Mouse (Mus musculus) forebrain, embryonic 11.5 days (tissue): Measurements from ENCODE around the gene Mmp24. TPM values are rescaled to one million over a fixed set of nuclear protein-coding genes. Genes with fewer than 3 reads are reported as not detected.
"Not testable (repeated sequence)": the region's sequence is repeated elsewhere in the genome, so short reads cannot be mapped to it uniquely, and the experiment has no call there.

Experiments used
- ATAC-seq: fragments of 200-750 bp; cut with Nextera tagmentation; replicated peaks from 2 replicates; pipeline ENCODE4 v1.8.0; 2017; ENCODE audit warnings: moderate TSS enrichment; ENCODE audit not compliant: low FRiP score
- DNase-seq: peaks from one replicate; pipeline ENCODE4 v3.0.0-alpha.2; 2017; ENCODE audit warnings: low spot score
- H3K27ac ChIP-seq: fragments of 300-500 bp; sonication (generic); 2 replicates; pipeline ENCODE4 v1.5.1; 2014; ENCODE audit warnings: low read depth, low read length
- H3K27me3 ChIP-seq: fragments of 300-500 bp; sonication (generic); 2 replicates; pipeline ENCODE4 v1.6.1; 2014; ENCODE audit warnings: mild to moderate bottlenecking, low read length, mixed read lengths; ENCODE audit not compliant: control insufficient read depth, insufficient read depth
- H3K36me3 ChIP-seq: fragments of 300-500 bp; sonication (generic); 2 replicates; pipeline ENCODE4 v1.6.1; 2014; ENCODE audit warnings: mild to moderate bottlenecking, low read length, moderate library complexity, mixed read lengths; ENCODE audit not compliant: control insufficient read depth, insufficient read depth
- H3K4me1 ChIP-seq: fragments of 300-500 bp; sonication (generic); replicated peaks from 2 replicates; pipeline ENCODE4 v1.6.1; 2014; ENCODE audit warnings: low read length, mixed read lengths; ENCODE audit not compliant: control insufficient read depth, insufficient read depth
- H3K4me2 ChIP-seq: fragments of 300-500 bp; sonication (generic); 2 replicates; pipeline ENCODE4 v1.6.1; 2014; ENCODE audit warnings: low read depth, mild to moderate bottlenecking, low read length, moderate library complexity, mixed read lengths; ENCODE audit not compliant: severe bottlenecking
- H3K4me3 ChIP-seq: fragments of 300-500 bp; sonication (generic); 2 replicates; pipeline ENCODE4 v1.5.1; 2014; ENCODE audit warnings: low read depth, low read length
- H3K9ac ChIP-seq: fragments of 300-500 bp; sonication (generic); 2 replicates; pipeline ENCODE4 v1.6.1; 2014; ENCODE audit warnings: low read length
- H3K9me3 ChIP-seq: fragments of 300-500 bp; sonication (generic); 2 replicates; pipeline ENCODE4 v1.6.1; 2016; ENCODE audit warnings: low read length, mixed read lengths; ENCODE audit not compliant: control insufficient read depth
- WGBS: fragments of 180-500 bp; shearing (Covaris S2); extraction: QIAGEN DNeasy Blood & Tissue Kit; methylation state at CpG from one replicate; pipeline ENCODE4 v1.1.7; 2014; 5-methylcytosine and 5-hydroxymethylcytosine counted together
- polyA plus RNA-seq: library from polyadenylated mRNA; unstranded; fragments of >200 nt; fragmentation: Nextera tagmentation; extraction: Ambion mirVana; gene quantifications from 2 replicates; pipeline ENCODE4 v1.2.1, GENCODE M21; 2014

Mmp24 gene
- polyA plus RNA-seq = 1.0 and 2.0 TPM in 2 replicates

- peaks cover 11% of the 10 kb centered on the region for H3K27me3 ChIP-seq
- WGBS = 2% methylated on average over 54 of the region's 100 CpGs
- ATAC-seq (no peak), DNase-seq (no peak)
- peak within 1 kb of the TSS; percentile 64 for H3K9ac ChIP-seq
- H3K4me3 ChIP-seq = peak within 1 kb of the TSS; percentile 66
- no peaks in the 10 kb centered on the region for H3K36me3 ChIP-seq
- no peaks in the 10 kb centered on the region for H3K4me1 ChIP-seq
- no peaks in the 10 kb centered on the region for H3K9me3 ChIP-seq
- no peak within 1 kb of the TSS for H3K27ac ChIP-seq
- peak within 1 kb of the TSS; percentile 75 for H3K4me2 ChIP-seq
Measured at GRCm38 (mm10) chr2:155774927-155775684, at the start of gene Mmp24. Gene Mmp24, plus strand, starts transcription at chr2:155775342.

GRCm38 (mm10) chr2:155726302-155726701, 48.8 kb upstream of the Mmp24 start:
- no peak overlapping the region for H3K4me3 ChIP-seq
- H3K4me2 ChIP-seq = no peak overlapping the region
- no peaks in the 10 kb centered on the region for H3K9me3 ChIP-seq
- H3K9ac ChIP-seq = no peak overlapping the region
- peaks cover 3% of the 10 kb centered on the region; the same call in 1 of the 2 replicates for H3K4me1 ChIP-seq
- ATAC-seq = no peak
- H3K27ac ChIP-seq = no peak overlapping the region
- H3K36me3 ChIP-seq = no peaks in the 10 kb centered on the region
- no peaks in the 10 kb centered on the region for H3K27me3 ChIP-seq
- WGBS = 87% methylated on average over 7 of the region's 7 CpGs
- no peak for DNase-seq

DNA sequence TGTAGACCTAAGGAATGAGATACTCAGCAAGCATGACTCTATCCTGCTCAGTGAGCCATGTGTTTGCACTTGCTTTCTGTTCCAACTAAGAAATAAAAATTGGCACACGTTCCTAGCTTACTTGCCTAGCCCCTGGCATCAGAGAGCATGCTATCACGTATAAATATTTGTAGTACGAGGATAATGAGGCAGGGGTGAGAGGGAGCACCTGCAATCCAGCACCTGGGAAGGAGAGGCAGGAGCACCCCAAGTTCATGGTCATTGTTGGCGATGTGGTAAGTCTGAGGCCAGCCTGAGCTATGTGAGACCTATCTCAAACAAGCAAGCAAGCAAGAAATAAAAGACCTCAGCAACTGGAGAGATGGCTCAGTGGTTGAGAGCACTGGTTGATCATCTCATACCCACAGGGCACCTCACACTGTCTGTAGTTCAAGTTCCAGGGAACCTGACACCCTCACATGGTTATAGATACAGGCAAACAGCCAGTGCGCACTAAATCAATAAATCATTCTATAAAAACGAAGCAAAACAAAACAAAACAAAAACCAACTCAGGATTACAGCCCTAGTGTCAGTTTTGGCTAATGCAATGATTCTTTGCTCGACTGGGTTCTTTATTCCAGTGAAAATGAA, 47.3 kb upstream of the Mmp24 start:
- no peak for ATAC-seq
- Histone ChIP-seq H3K27me3 (no peaks in the 10 kb centered on the region), H3K9ac (no peak overlapping the region), H3K27ac (no peak overlapping the region), H3K4me3 (no peak overlapping the region), H3K4me2 (no peak overlapping the region), H3K36me3 (no peaks in the 10 kb centered on the region), H3K4me1 (peaks cover 3% of the 10 kb centered on the region; the same call in 1 of the 2 replicates), H3K9me3 (no peaks in the 10 kb centered on the region)
- WGBS = 81% methylated on average over 7 of the region's 7 CpGs
- no peak for DNase-seq

- no peak overlapping the region for H3K27ac ChIP-seq
- H3K4me2 ChIP-seq = peak overlapping the region; percentile 94
- ATAC-seq (0 out of 2 replicates have a peak, but pooled peaks have one; percentile 18), DNase-seq (no peak)
- WGBS = 6% methylated on average over 15 of the region's 15 CpGs
- no peaks in the 10 kb centered on the region for H3K27me3 ChIP-seq
- peak overlapping the region; percentile 77 for H3K9ac ChIP-seq
- no peaks in the 10 kb centered on the region for H3K36me3 ChIP-seq
- peaks cover 3% of the 10 kb centered on the region; the same call in 1 of the 2 replicates for H3K4me1 ChIP-seq
- H3K9me3 ChIP-seq = no peaks in the 10 kb centered on the region
- H3K4me3 ChIP-seq = peak overlapping the region; percentile 85
Measured at GRCm38 (mm10) chr2:155728742-155729141, 46.4 kb upstream of the Mmp24 start.

GRCm38 (mm10) chr2:155729158-155729645, 45.9 kb upstream of the Mmp24 start, which contains the start of gene Edem2:
Gene Edem2, minus strand, starts transcription at chr2:155729475.
- no peak within 1 kb of the TSS for H3K27ac ChIP-seq
- no peaks in the 10 kb centered on the region for H3K27me3 ChIP-seq
- peak; percentile 94 for DNase-seq
- peak within 1 kb of the TSS; percentile 94 for H3K4me2 ChIP-seq
- peak; percentile 90 for ATAC-seq
- peak within 1 kb of the TSS; percentile 85 for H3K4me3 ChIP-seq
- H3K36me3 ChIP-seq = no peaks in the 10 kb centered on the region
- no peaks in the 10 kb centered on the region for H3K9me3 ChIP-seq
- peaks cover 3% of the 10 kb centered on the region; the same call in 1 of the 2 replicates for H3K4me1 ChIP-seq
- H3K9ac ChIP-seq = peak within 1 kb of the TSS; percentile 77
- WGBS = 1% methylated on average over 33 of the region's 33 CpGs

DNA sequence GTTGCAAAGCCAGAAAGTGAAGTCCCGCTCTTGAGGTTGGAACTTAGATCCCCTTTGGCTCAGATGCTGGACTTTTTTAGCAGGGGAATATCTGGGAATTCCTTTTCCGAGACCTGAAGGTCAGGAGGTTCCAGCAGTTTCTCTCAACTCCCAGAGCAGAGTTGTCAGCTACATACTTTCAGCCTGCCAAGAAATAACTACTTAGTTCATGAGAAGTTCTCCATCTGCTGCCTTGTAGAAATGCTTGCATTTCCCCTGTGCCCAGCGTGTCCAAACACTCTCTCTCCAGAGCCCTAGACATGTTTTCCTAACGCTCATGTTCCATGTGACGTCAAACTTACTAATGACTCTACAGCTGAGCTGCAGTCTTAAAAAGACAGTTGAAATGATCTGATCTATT, 40.1 kb upstream of the Mmp24 start:
- Histone ChIP-seq H3K4me2 (no peak overlapping the region), H3K36me3 (no peaks in the 10 kb centered on the region), H3K27ac (no peak overlapping the region), H3K9me3 (no peaks in the 10 kb centered on the region), H3K4me3 (no peak overlapping the region), H3K4me1 (no peaks in the 10 kb centered on the region), H3K27me3 (no peaks in the 10 kb centered on the region), H3K9ac (no peak overlapping the region)
- ATAC-seq = no peak
- 83% methylated on average over 5 of the region's 5 CpGs for WGBS
- no peak for DNase-seq

- ATAC-seq, H3K4me3 ChIP-seq, H3K27ac ChIP-seq, H3K4me1 ChIP-seq, H3K36me3 ChIP-seq, H3K27me3 ChIP-seq, DNase-seq, H3K9me3 ChIP-seq, H3K4me2 ChIP-seq, H3K9ac ChIP-seq: not testable (repeated sequence)
- WGBS = 85% methylated on average over 5 of the region's 5 CpGs
Measured at GRCm38 (mm10) chr2:155735766-155736165, 39.4 kb upstream of the Mmp24 start, which contains the start of gene Gm17581. Gene Gm17581, minus strand, starts transcription at chr2:155735866.

DNA sequence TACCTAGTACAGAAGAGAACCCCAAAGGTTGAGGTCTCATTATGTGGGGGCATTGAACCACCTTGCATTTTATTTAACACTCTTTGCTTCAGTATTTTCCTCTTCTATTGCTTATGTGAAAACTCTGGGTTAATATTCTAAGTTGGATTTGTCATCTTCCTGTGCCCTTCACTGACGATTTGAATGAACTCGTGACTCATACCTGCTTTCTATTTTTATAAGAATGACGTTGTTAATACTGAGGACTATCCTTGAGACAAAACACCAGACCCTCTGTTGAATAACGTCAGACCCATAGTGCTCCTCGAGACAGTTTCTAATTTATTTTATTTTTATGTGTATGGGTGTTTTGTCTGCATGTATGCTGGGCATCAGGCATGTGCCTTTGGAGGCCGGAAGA, 38.2 kb upstream of the Mmp24 start:
- no peaks in the 10 kb centered on the region for H3K27me3 ChIP-seq
- no peaks in the 10 kb centered on the region for H3K9me3 ChIP-seq
- no peak overlapping the region for H3K4me2 ChIP-seq
- H3K9ac ChIP-seq = no peak overlapping the region
- WGBS = 85% methylated on average over 6 of the region's 6 CpGs
- ATAC-seq (no peak), DNase-seq (no peak)
- no peaks in the 10 kb centered on the region for H3K4me1 ChIP-seq
- no peaks in the 10 kb centered on the region for H3K36me3 ChIP-seq
- no peak overlapping the region for H3K27ac ChIP-seq
- H3K4me3 ChIP-seq = no peak overlapping the region
